Mouse (Mus musculus) cerebellum, postnatal 14 days (tissue): ENCODE measurements at regions not wholly inside any gene's neighbourhood (a gene's known extent, or its start where the extent isn't known, plus 50 kb on each side); places are given as distances from the start of the nearest gene placed in this dataset.
A peak's percentile ranks its signal among the peaks of the same experiment; 100 is the strongest.

ENCODE experiments used
- DNase-seq, 2 experiments: peaks; one replicate each; pipeline ENCODE4 v3.0.0; 2021; ENCODE audit warnings: mixed read lengths in 2 of 2

DNA sequence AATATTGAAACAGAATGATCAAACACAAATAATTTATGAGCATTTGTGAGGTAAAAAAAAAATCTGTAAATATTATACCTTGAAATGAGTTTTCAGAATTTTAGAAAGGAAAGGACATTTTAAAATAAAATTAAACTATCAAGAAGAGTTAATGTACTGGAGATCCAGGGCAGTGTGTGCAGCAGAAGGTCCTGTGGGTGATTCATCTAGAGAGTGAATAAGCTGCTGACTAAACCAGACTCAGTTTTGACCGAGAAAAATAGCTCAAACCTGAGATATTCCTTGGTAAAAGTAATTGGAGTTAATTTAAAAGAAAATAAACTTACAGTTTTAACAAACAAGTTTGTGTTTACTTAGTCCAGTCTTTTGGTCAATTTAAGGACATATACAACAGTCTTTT lies 1118.6 kb upstream of the Celf2 start:
- no peak for DNase-seq

DNA sequence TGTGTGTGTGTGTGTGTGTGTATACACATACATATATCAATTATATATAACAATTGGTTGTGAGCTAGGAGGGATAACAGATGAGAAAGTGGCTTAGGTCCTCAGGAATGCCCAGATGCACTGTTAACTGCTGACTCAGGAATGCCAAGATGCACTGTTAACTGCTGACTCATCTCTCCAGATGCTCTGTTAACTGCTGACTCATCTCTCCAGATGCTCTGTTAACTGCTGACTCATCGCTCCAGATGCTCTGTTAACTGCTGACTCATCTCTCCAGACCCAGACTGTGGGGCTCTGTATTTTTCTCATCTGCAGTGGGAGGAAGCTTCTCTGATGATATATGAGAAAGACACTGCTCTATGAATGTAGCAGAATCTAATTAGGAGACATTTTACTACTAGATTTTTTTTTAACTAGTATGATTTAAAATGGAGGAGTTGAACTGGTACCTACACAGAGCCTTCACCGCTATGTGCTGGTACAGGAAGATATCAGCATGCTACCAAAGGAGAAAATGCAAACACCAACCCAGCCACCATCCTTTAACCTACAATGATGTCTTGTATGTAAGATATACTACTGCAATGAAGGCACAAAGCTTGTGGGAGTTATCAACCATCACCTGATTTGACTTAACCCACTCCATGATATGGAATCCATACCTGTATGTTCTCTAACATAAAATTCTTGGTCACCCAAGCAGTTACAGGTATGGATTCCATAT lies 1119.3 kb upstream of the Celf2 start:
- no peak for DNase-seq

DNA sequence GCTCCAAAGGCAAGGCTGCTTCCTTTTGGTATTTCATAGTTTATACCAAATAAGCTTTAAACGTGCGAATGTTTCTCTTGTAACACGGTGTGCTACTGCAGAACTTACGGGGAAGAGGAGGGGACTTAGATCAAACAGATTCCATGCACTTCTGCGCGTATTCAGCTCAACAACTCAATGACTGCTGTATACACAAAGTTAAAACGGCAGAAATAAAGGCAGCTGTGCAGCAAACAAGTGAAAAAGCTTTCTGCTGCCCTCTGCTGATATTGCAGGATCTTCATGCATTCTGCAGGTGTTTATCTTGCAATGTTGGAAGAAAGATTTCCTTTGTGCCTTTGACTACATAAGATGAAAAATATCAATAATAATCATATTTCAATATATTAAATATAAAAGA lies 1128.7 kb upstream of the Celf2 start:
- DNase-seq = peak in 1 of 2 experiments; percentile 4

DNA sequence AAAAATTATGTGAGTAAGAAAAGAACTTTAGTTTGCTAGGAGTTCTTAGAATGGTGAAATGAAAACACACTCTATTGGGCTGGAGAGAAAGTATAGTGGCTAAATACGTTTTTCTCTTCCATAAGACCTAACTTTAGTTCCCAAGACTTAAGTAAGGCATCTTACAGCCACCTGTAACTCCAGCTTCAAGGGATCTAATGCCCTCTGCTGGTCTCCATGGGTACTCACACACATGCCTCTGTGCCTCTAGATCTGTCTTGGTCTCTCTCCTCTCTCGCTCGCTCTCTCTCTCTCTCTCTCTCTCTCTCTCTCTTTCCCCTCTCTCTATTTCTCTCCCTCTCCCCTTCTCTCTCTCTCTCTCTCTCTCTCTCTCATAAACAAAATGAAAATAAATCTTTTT lies 1129.9 kb upstream of the Celf2 start:
- peak; percentile 11 to 29 for DNase-seq

DNA sequence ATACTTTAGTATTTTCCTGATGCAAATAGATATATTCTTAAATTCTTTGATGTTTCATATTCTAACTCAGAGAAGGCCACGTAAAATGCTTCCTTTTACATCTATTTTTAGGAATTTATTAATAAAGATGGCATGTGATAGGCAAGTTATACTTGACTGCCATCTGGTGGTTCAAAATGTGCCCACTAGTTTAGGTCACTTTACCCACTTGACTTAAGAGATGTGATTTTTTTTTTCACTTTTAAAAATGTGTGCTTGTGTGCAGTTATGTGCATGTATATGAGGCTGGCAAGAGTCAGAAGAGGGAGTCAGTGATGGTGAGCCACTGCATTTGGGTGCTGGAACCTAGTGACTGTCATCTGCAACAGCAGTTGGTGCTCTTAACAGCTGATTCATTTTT lies 1136.1 kb upstream of the Celf2 start:
- DNase-seq = peak; percentile 43 to 52

DNA sequence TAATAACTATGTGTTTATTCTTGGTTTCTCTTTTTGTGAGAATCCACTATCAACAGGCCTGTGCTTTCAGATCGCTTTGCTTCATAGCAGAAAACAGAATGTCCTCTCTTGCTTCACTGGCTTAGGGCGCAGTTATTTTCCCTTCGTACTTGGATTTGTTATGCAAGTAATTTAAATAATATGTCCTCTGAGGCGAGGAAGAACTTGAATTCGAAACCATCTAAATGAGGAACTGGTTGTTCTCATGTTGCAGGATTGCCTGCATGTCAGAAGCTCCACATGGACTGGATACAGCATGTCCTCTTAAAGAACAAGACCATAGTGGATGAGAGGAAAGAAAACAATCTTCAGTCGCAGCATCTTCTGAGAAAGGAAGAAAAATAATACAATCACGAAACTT lies 1151.2 kb upstream of the Celf2 start:
- no peak for DNase-seq

DNA sequence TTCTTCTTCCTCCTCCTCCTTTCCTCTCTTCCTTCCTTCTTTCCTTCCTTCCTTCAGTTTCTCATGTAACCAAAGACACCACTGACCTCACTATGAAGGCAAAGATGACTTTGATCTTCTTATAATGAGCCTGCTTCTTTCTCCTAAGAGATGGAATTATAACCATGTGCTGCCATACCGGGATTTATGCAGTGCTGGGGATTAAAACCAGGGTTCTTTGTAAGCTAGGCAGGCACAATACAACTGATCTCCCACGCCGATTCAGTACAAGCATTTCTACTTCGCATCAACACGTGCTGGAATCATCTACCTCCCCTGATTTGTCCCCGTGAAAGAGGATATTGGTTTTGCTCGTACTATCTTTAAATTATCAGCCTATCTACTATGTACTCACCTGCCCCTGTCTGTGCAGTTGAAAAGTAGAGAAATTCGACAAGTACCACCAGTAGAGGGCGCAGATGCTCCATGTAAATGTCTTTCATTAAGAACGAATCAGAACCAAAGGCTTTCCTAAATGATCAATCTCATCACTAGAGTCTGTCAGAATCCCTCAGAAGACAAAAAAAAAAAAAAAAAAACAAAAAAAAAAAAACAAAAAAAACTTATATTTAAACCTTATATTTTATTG lies 1164.5 kb upstream of the Celf2 start:
- DNase-seq = peak; percentile 85 to 89

DNA sequence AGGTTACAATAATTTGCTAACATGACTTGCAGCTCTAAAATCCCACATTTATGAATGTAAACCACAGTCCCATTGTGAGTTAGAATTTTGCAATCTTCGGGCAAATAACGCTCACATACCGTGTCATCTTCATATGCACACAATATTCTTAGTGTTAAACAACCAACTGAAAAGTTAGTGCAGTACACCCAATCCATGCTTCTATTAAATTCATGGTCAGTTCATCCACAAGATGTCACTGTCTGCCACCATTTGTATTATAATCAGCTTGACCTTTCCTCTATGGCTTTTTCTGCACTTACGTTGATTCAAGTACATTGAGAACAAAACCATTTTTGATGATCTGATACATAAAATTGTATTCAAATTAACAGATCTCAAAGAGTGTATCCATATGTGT lies 1166.2 kb upstream of the Celf2 start:
- DNase-seq = peak; percentile 13 to 17

DNA sequence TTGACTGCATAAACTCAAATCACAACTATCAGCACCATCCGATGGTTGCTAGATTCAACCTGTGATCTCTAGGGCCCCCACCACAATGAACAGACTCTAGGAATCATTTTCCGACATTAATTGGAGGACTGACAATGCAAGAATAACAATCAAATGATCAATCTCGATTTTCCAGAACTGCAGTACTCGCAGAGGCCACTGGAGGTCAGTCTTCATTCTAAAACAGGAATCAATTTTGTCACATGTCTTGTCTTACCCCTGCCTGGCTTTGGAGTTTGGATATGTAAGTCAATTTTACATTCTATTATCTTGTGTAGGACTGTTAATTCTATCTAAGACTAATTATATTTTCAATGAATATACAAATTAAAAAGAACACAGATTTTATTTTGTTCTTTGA lies 1167.2 kb upstream of the Celf2 start:
- peak; percentile 15 to 52 for DNase-seq

DNA sequence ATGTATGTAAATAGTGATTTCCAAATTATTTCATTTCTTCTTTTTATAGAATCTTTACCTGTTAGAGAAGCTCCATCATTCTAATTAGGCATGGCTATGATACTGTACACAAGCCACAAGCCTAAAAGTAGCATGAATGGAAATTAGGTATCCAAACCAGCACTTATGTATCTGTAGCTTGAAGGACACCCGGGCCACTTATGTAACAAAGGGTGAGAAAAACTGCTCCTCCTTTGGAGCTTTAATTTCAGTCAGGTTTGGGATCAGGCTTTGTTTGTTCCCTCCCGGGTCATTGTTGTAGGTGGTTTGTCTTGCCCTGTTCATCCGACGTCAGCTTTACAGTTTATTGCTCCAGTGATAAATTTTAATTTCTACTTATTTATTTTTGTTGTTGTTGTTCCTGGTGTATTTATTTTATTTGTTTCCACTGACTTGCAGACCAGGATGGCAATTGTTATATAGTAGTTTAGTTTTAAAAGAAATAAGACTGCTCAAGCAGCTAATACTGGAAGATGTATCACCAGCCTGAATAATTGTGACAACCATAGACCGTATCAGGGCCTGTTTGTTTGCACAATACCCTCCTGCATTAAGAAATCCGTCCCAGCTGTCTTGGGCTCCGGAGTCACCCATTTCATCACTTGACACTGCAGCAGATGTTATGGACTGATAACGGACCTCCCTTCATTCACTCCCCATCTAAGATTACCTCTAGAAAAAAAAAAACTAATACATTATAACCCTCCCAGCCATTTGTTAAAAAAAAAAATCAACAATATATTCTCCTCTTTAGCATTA lies 1181.7 kb upstream of the Celf2 start:
- no peak for DNase-seq

DNA sequence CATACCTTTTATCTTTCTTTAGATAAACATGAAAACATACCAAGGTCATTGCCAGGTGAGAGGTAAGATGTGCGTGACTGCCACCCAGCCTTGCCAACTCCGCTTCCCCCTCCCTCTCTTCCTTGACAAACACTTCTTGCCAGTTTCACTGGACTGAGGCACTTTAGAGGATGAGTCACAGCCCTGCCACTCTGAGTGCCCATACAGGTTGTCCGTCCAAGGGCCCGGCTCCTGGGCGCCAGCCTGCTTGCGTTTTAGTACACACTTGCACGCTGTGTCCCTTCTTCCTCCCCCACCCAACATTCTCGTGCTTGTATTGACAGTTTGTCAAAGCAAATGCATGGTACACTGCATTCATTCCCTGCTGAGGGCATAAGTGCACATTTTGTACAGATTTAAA lies 1151.7 kb upstream of the 4930412O13Rik start:
- peak in 1 of 2 experiments; percentile 1 for DNase-seq

DNA sequence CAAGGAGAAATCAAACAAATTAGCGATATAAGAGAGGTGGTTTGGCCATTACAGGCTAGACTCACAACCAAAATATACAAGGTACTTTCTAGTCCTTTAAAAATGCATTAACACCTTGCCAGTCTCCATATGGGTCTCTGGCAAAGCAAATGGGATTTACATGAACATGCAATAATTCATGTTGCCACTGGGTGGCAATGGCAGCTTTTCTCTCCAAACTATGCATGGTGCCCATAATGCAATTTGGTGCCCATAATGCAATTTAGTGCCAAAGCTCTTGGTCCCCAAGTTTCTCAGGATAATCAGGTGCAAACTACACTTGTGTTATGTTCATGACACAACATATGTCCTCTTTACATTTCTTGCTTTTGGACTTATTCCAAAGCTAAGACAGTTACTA lies 1126.9 kb upstream of the 4930412O13Rik start:
- peak; percentile 56 to 66 for DNase-seq

DNA sequence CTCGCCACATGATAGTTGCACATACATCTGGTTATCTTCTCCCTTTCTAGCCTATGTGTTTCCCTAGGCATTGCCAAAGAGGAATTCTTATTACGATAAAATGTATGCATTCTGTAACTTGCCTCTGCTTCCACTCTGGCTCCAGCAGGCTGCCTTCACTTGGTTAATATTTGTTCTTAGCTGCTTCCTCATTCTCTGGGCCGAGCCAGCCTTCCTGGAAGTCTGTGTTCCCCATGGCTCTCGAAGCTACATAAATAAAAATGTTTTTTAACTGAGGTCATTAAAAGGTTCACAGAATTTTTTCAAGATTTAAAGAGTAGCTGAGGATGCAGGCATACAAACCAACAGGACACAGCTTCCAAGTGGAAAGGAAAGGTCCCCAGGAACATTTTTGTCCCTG lies 1124.5 kb upstream of the 4930412O13Rik start:
- DNase-seq = no peak

DNA sequence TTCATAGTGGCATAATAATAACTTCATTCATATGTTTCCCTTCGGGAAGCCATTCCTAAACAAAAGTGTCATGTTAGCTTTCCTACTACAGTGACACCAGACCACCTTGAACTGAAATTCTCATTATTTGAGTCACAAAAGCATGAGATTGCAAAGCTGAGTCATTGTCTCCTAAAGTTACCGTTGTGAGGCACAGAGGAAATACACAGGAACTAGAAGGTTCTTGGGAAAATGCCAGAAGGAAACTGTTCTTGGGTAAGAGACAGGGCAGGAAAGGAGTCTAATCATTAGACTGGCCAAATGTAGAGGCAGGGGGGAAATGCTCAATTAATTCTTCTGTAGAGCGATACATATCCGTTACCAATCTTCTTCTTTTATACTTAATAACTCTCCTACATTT lies 1110.4 kb upstream of the 4930412O13Rik start:
- DNase-seq = no peak

DNA sequence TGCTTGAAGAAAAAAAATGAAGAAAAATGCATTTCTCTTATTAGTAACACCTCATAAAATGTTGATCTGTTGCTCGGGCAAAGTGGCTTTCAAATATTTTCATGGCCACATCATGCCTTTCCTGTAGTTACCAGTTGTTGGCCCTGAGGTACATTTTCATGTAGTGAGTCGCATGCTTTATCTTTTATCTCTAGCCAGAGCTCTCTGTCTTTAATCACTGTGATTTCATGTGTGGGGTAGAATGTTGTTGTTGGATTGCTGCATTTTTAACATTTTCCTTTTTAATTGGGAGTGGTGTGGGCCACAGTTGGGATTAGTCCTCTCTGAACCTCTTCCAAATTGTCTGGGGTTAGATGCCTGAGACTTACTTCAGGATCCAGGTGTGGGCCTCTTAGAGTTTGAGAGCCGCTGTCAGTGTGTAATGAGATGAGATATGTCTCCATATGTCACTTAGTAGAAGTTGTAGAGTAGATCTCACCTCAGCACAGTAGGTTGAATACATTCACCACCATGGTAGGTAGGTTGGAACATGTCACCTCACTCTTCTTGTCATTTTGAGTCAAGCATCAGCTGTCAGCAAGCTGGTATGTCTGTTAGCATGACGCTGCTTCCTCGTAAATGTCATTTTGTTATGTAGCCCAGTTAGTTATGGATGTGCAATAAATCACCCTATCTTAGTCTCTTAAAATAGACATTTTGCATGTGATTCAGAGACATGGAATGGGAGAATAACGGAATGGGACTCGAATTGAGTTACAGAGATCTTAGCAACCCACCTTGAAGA lies 1099.7 kb upstream of the 4930412O13Rik start:
- no peak for DNase-seq

DNA sequence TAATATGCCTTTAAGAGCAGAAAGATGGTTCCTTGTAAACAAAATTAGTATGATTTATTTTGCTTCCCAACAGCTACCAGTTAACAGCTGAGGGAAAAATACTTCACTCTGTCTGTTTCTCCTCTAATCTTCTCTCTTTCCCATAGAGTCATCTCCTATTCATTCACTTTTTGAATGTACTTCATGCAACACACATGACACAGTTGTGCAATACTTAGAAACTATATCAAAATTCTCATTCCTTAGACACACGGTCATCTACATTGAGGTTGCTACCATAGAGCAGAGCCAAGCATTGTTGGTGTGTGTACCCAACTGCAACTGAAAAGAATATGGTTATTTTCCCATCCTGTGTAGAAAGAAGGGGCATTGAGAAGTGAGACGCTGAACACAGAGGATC lies 1098.8 kb upstream of the 4930412O13Rik start:
- no peak for DNase-seq

DNA sequence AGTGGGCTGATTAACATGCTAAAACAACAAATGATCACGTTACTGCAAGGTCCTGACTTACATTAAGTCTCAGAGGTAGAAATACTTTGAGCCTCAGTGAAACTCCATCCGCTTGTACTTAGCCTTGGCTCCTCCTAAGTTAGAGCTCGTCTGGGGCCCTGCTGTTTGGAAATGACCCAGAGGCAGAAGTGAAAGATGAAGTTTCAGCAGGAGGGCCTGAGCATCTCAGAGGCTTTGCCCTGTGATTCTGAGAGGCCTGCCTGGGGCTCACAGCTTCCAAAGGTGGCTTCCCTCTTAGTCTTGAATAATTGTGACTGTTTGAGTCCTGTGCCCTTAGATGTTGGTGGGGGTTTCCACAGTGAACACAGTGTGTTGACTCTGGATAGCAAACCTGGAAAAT lies 1079.0 kb upstream of the 4930412O13Rik start:
- DNase-seq = no peak

DNA sequence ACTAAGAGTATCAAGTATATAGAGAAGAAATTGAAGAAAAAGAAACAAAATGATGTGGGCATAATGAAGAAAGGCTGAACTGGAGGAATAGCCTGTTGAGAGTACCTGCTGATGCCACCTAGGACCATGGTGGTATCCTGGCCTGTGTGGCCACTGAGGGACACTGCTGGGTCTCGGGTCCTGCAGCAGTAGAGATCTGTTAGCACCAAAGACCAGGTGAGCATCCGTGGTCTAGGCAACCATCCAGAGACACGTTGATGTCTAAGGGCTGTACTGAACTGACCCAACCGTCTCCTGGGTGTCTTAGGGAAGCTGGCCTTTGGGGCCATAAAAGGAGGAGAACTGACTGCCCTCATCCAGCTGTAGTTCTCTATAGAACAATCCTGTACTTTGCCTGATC lies 1071.4 kb upstream of the 4930412O13Rik start:
- no peak for DNase-seq

DNA sequence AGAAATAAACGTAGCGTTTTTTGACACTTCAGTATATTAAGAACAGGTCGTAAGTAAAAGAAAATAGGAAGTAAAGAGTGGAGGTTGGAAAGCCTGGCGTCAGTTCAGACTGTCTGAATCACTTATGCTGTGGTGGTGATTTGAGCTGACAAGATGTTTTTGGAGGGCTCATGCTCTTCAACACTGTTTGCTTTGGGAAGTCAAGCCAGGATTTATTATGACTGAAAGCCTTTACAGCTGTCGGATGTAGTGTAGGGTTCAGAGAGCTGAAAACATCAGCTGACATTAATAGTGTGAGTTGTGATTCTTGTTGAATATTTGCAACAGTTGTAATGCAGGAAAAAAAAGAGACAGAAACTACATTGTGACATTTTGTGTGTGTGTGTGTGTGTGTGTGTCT lies 1062.9 kb upstream of the 4930412O13Rik start:
- DNase-seq = no peak

DNA sequence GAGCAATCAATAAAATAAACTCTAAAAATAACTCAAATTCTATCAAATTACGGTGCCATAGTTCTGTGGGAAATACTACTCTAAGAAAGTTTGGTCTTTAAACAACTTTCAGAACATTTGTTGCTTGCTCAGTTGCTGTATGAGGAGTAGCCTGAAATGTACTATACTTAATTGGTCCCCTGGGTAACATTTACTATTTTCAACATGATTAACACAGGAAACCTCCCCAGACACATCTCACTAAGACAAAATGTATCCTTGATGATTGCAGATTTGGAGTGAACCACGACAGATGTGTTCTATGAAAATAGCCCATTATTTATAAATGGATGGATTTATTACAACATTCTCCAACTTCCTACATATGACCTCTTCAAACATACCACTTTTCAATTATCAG lies 1055.6 kb upstream of the 4930412O13Rik start:
- DNase-seq = no peak
